Mouse (Mus musculus) bone marrow macrophage, adult 2 months (primary cell): Measurements from ENCODE around the gene Patj. TPM values are rescaled to one million over a fixed set of nuclear protein-coding genes. Genes with fewer than 3 reads are reported as not detected.
"Not testable (repeated sequence)": the region's sequence is repeated elsewhere in the genome, so short reads cannot be mapped to it uniquely, and the experiment has no call there.

Experiments used
- H3K27ac ChIP-seq: 2 replicates; pipeline ENCODE4 v1.5.1; 2012; ENCODE audit warnings: low read depth, low read length; ENCODE audit not compliant: insufficient read depth
- H3K4me1 ChIP-seq: 2 replicates; pipeline ENCODE4 v1.6.1; 2012; ENCODE audit warnings: low read length; ENCODE audit not compliant: control insufficient read depth, insufficient read depth
- H3K4me3 ChIP-seq: 2 replicates; pipeline ENCODE4 v1.5.1; 2012; ENCODE audit warnings: mild to moderate bottlenecking, low read length, moderate library complexity; ENCODE audit not compliant: insufficient read depth
- CTCF ChIP-seq: IDR thresholded peaks from 2 replicates; pipeline ENCODE4 v1.5.1; 2012; ENCODE audit warnings: low read depth, mild to moderate bottlenecking, low read length, moderate library complexity
- POLR2A ChIP-seq: IDR thresholded peaks from 2 replicates; pipeline ENCODE4 v1.6.1; 2012; ENCODE audit warnings: mild to moderate bottlenecking, low read depth, low read length, borderline replicate concordance
- polyA plus RNA-seq: library from polyadenylated mRNA; stranded (reverse); fragments of >200 nt; gene quantifications from 2 replicates; pipeline ENCODE4 v1.2.4, GENCODE M21; 2012; ENCODE audit not compliant: missing spikeins, insufficient read depth, insufficient read length

Patj gene
- polyA plus RNA-seq, 1 experiment, result 0.38 TPM

GRCm38 (mm10) chr4:98401584-98401962 lies 6.0 kb downstream of the Patj start:
- H3K27ac ChIP-seq, result no peak overlapping the region
- H3K4me3 ChIP-seq, result no peak overlapping the region
- no peaks in the 10 kb centered on the region for H3K4me1 ChIP-seq
- TF ChIP-seq POLR2A (no peak), CTCF (no peak)

- Histone ChIP-seq H3K27ac (no peak overlapping the region), H3K4me1 (no peaks in the 10 kb centered on the region), H3K4me3 (no peak overlapping the region)
- TF ChIP-seq CTCF, result no peak
- no peak for TF ChIP-seq POLR2A
Measured at GRCm38 (mm10) chr4:98403492-98403891, 7.9 kb downstream of the Patj start.

- H3K27ac ChIP-seq, result no peak overlapping the region
- no peaks in the 10 kb centered on the region for H3K4me1 ChIP-seq
- TF ChIP-seq POLR2A, result no peak
Measured at GRCm38 (mm10) chr4:98404412-98404811, 8.8 kb downstream of the Patj start.

GRCm38 (mm10) chr4:98408455-98408854 lies 12.9 kb downstream of the Patj start:
- Histone ChIP-seq H3K27ac (no peak overlapping the region), H3K4me3 (no peak overlapping the region), H3K4me1 (no peaks in the 10 kb centered on the region)
- no peak for TF ChIP-seq CTCF
- no peak for TF ChIP-seq POLR2A

More at GRCm38 (mm10) chr4:98404412-98404811, 8.8 kb downstream of the Patj start:
- no peak overlapping the region for H3K4me3 ChIP-seq

GRCm38 (mm10) chr4:98415150-98415549 lies 19.6 kb downstream of the Patj start:
- H3K27ac ChIP-seq, H3K4me1 ChIP-seq, H3K4me3 ChIP-seq: not testable (repeated sequence)

- no peak overlapping the region for H3K4me3 ChIP-seq
- TF ChIP-seq POLR2A (no peak), CTCF (no peak)
- H3K27ac ChIP-seq, result no peak overlapping the region
- H3K4me1 ChIP-seq, result no peaks in the 10 kb centered on the region
Measured at GRCm38 (mm10) chr4:98428371-98428770, 32.8 kb downstream of the Patj start.

GRCm38 (mm10) chr4:98435641-98436457 lies 40.3 kb downstream of the Patj start:
- Histone ChIP-seq H3K4me3 (peak overlapping the region; percentile 20; the same call in 1 of the 2 replicates), H3K4me1 (peaks cover 6% of the 10 kb centered on the region), H3K27ac (peak overlapping the region; percentile 37)
- TF ChIP-seq CTCF (no peak), POLR2A (no peak)

GRCm38 (mm10) chr4:98436664-98437363 lies 41.2 kb downstream of the Patj start:
- peak overlapping the region; percentile 60 for H3K4me3 ChIP-seq
- TF ChIP-seq CTCF, result no peak
- no peak for TF ChIP-seq POLR2A
- peak overlapping the region; percentile 84 for H3K27ac ChIP-seq
- peaks cover 6% of the 10 kb centered on the region for H3K4me1 ChIP-seq

GRCm38 (mm10) chr4:98439261-98440005 lies 43.8 kb downstream of the Patj start:
- Histone ChIP-seq H3K27ac (no peak overlapping the region), H3K4me1 (peaks cover 6% of the 10 kb centered on the region), H3K4me3 (no peak overlapping the region)
- TF ChIP-seq POLR2A, result no peak
- no peak for TF ChIP-seq CTCF

- Histone ChIP-seq H3K4me1 (peaks cover under 1% of the 10 kb centered on the region), H3K4me3 (no peak overlapping the region), H3K27ac (no peak overlapping the region)
- TF ChIP-seq POLR2A (no peak), CTCF (no peak)
Measured at GRCm38 (mm10) chr4:98441248-98441647, 45.7 kb downstream of the Patj start.
